Mouse (Mus musculus) spleen, postnatal 36 days (tissue): ENCODE results near the gene Gm49387.

Experiments used
- DNase-seq, 2 experiments: peaks; one replicate each; pipeline ENCODE4 v3.0.0; 2022; ENCODE audit warnings: low spot score in 2 of 2, mixed read lengths in 1 of 2

Gene Gm49387

GRCm38 (mm10) chr14:31531506-31532148 lies 109.1 kb downstream of the Gm49387 start:
- peak; percentile 77 for DNase-seq

- no peak for DNase-seq
These were observed 109.8 kb downstream of the Gm49387 start for GRCm38 (mm10) chr14:31530847-31531246.

GRCm38 (mm10) chr14:31525040-31525810 lies 115.5 kb downstream of the Gm49387 start:
- no peak for DNase-seq

GRCm38 (mm10) chr14:31521318-31521717 lies 119.4 kb downstream of the Gm49387 start:
- DNase-seq: no peak

- DNase-seq: no peak
These were observed 121.5 kb downstream of the Gm49387 start for GRCm38 (mm10) chr14:31519165-31519564.

GRCm38 (mm10) chr14:31515895-31516294 lies 124.8 kb downstream of the Gm49387 start:
- DNase-seq: no peak

- DNase-seq: no peak
These were observed 130.4 kb downstream of the Gm49387 start for GRCm38 (mm10) chr14:31510322-31510721.

- DNase-seq: no peak
These were observed 130.8 kb downstream of the Gm49387 start for GRCm38 (mm10) chr14:31509911-31510310.

GRCm38 (mm10) chr14:31506456-31506855 lies 134.2 kb downstream of the Gm49387 start:
- no peak for DNase-seq

- no peak for DNase-seq
These were observed 137.3 kb downstream of the Gm49387 start for GRCm38 (mm10) chr14:31503406-31503805.
